Mouse (Mus musculus): Measurements from ENCODE around the gene Traf7. TPM values are rescaled to one million over a fixed set of nuclear protein-coding genes. Genes with fewer than 3 reads are reported as not detected.
A peak's percentile ranks its signal among the peaks of the same experiment; 100 is the strongest.

Gene Traf7
- polyA plus RNA-seq, 1 experiment from 2014 or later, result 52.2 TPM

DNA sequence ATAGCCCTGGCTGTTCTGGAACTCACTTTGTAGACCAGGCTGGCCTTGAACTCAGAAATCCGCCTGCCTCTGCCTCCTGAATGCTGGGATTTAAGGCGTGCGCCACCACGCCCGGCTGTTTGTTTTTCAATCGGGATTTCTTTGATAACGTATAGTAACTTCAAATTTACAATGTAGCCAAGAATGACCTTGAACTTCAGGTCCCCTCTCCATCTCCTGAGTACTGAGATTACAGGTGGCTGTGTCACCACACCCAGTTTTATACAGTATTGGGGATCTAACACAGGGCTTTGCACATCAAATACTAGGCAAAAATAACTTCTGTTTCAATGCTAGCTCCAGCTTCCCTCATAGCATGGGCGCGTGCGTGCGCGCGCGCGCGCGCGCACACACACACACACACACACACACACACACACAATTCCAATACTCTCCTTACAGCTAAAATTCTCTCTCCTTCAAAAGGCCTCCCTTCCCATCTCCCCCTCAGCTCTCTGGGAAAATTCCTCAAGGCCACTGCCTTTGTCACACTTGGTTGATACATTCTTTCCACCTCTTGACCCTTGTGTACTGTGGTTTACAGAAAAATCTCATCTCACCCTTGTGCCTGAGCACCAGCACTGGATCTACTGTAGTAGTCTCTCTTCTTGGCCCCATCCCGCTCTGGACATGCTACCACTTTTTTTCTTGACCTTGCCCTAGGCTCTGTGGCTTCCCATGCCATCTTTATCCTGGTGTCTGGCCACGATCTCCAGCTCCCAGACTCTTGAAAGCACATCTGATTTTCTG lies 46.5 kb downstream of the Traf7 start:
- Histone ChIP-seq H3K4me1 (peaks cover 24% of the 10 kb centered on the region), H3K9ac (no peak overlapping the region), H3K27ac (no peak overlapping the region), H3K27me3 (replicated peaks) (peaks cover 25% of the 10 kb centered on the region), H3K9me3 (replicated peaks) (no peaks in the 10 kb centered on the region), H3K4me2 (no peak overlapping the region), H3K36me3 (peaks cover 18% of the 10 kb centered on the region), H3K4me3 (no peak overlapping the region)
- no peak for ATAC-seq
- 87% methylated on average over 20 of the region's 20 CpGs for WGBS (ENCODE audit: insufficient replicate concordance)

DNA sequence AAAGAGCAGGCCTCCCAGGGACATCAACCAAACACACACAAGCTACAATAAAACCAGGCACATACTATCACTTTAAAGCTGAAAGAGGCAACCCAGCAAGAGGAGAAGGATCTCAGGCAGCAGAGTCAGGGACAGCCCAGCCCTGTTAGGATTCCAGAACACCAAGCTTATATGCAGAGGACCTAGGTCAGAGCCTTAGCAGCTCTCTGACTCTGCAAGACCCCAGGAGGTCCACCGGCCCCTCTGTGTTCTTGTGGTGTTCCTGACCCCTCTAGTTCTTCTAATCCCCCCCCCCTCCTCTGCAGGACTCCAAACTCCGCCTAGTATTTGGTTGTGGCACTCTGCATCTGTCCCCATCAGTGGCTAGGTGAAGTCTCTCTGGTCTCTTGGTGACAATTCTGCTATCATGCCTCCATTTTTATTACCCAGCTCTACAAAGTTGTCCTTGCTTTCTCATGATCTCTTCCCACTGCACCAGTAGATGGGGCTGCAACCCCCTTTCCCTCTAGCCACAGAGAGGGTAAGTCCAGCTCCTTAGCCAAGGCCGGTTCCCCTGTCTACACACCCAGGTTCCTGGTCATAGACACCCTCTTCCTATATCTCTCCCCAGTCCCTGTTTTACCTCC lies 47.4 kb downstream of the Traf7 start:
- Histone ChIP-seq H3K4me1 (peaks cover 24% of the 10 kb centered on the region), H3K27me3 (replicated peaks) (peaks cover 16% of the 10 kb centered on the region), H3K27ac (peak overlapping the region; percentile 52), H3K9ac (peak overlapping the region; percentile 45), H3K4me3 (no peak overlapping the region), H3K36me3 (peaks cover 27% of the 10 kb centered on the region), H3K9me3 (replicated peaks) (no peaks in the 10 kb centered on the region), H3K4me2 (peak overlapping the region; percentile 80)
- 44% methylated on average over 3 of the region's 3 CpGs for WGBS (ENCODE audit: insufficient replicate concordance)
- ATAC-seq, result no peak

DNA sequence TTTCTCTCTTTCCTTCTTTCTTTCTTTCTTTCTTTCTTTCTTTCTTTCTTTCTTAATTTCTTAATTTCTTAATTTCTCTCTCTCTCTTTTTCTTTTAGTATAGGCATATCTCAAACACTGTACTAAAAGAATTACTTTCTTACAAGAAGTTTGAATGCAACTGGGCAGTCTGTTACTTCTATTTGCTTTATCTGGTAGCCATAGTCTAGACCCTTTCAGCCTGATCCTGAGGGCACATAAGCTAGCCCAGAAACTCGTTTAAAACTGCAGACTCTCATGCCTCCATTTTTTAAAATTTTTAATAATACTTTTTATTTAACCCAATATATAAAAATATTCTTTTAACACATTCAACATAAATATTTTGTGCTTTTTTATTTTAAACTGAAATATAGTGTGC lies 48.3 kb downstream of the Traf7 start:
- peaks cover 36% of the 10 kb centered on the region for H3K36me3 ChIP-seq
- peak overlapping the region; percentile 80 for H3K4me2 ChIP-seq
- ATAC-seq, result no peak
- 16% methylated on average over 1 of the region's 1 CpGs for WGBS (ENCODE audit: insufficient replicate concordance)
- peak overlapping the region; percentile 90 for H3K9ac ChIP-seq
- H3K27ac ChIP-seq, result peak overlapping the region; percentile 79
- H3K9me3 ChIP-seq (replicated peaks), result no peaks in the 10 kb centered on the region
- peaks cover 24% of the 10 kb centered on the region for H3K4me1 ChIP-seq
- H3K4me3 ChIP-seq, result peak overlapping the region; percentile 79
- H3K27me3 ChIP-seq (replicated peaks), result peaks cover 7% of the 10 kb centered on the region

DNA sequence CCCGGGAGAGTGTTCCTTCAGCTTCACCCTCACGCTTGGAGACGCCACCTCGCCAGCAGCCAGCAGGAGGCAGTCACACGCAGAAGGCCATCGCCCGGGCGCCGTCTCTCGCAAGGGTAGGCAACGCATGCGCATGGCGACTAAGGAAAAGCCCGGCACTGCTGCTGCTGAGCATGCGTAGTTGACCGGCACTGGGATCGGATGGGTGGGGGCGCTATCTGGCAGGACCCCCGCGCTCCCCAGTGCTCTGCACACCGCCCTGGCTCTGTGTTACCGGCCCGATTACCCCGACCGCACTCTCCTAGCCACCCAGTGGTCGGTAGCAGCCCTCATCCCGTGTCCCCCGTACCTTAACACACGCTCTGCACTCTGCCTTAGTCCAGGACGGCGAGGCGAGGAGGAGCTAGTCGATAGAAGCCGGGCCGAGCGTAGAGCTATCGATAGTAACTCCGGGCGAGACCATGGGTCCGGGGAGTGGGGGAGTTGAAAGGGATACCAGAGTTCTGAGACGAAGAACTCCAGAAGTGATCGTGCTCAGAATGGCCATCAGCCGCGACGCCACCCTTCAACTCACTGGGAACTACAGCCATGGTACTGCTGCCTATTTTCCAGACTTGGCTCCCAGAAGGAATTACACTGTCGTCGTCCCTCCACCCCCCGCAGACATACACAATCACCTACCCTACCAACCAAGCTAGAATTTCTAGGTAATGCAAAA lies 48.9 kb downstream of the Traf7 start, which contains the start of gene Mlst8:
Gene Mlst8, minus strand, starts transcription at position 416 of the 718 bp plus-strand sequence.
- Histone ChIP-seq H3K4me2 (peak within 1 kb of the TSS; percentile 80), H3K27me3 (replicated peaks) (peaks cover 7% of the 10 kb centered on the region), H3K9ac (peak within 1 kb of the TSS; percentile 90), H3K4me1 (peaks cover 27% of the 10 kb centered on the region), H3K9me3 (replicated peaks) (no peaks in the 10 kb centered on the region), H3K36me3 (peaks cover 42% of the 10 kb centered on the region), H3K4me3 (peak within 1 kb of the TSS; percentile 79), H3K27ac (peak within 1 kb of the TSS; percentile 91)
- peak; percentile 92 for ATAC-seq
- under 1% methylated on average over 48 of the region's 48 CpGs for WGBS (ENCODE audit: insufficient replicate concordance)

DNA sequence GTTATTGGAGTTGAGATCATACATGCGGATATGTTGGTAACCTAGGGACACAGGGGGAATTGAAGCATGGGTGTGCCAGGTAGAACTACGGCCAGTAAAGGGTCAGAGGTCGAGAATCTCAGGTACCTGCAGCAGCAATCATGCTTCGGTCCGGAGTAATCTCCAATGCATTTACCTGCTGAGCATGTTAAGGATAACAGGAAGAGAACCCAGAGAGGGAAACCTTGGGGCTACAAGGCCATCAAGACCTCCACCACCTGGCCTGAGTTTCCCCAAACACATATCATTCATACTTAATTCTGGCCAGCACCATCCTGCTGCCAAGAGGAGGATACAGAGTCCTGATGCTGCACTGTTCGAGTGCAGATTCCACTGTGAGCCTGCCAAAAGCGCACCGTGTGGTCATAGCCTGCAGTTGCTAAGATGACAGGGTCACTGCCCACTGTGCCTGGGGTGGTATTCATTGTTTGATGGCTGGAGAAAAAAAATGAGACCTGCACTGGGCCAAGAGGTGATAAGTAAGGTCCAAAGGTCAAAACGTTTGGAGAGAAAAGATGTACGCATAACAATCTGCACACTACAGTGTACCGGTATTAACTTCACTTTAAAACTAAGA lies 49.6 kb downstream of the Traf7 start:
- peak overlapping the region; percentile 91; the same call in 1 of the 2 replicates for H3K27ac ChIP-seq
- H3K4me1 ChIP-seq, result peaks cover 34% of the 10 kb centered on the region
- H3K9ac ChIP-seq, result peak overlapping the region; percentile 90
- H3K4me2 ChIP-seq, result peak overlapping the region; percentile 80
- peak overlapping the region; percentile 79 for H3K4me3 ChIP-seq
- 51% methylated on average over 11 of the region's 11 CpGs for whole genome bisulfite sequencing (ENCODE audit: insufficient replicate concordance)
- no peaks in the 10 kb centered on the region for H3K9me3 ChIP-seq (replicated peaks)
- no peaks in the 10 kb centered on the region for H3K27me3 ChIP-seq (replicated peaks)
- peaks cover 49% of the 10 kb centered on the region for H3K36me3 ChIP-seq
- ATAC-seq, result 0 out of 2 replicates have a peak, but pooled peaks have one; percentile 8

DNA sequence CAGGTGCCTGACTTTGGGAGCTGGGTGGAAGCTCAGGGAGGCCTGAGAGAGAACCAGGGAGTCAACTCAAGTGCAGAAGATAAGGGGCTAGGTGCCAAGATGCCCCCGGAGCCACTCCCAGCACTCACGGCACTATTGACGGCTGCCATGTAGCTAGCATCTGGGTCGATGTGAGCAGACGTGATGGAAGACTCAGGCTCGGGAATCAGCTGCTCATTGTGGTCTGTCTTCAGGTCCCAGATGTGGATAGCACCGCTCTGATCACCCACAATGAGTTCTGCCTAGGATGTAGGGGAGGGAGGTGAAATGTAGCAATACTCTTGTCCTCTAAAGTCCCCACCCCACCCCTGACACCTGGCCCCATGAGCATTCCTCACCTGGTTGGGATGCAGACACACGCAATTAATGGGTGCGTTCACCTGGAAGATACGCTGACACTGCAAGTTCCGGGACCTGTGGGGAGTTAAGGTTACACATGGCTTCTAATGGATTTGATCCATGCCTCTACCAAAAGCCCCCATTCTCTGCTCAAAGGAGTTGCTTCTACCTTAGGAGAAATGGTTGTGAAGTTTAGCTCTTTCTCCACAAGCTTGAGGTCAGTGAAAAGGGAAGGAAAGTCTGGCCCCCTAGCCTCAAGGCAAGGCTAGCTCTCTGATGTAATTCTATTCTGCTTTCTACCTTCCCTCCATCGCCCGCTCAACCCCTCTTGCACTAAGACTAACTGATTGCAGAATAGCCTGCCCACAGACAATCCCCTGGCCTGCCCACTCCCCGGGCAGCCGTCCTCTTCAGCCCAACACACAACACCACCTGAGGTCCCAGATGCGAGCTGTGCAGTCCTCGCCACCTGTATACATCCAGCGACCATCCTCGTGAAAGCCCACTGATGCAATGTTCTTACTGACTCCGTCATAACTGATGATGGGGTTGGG lies 50.4 kb downstream of the Traf7 start:
- H3K27me3 ChIP-seq (replicated peaks), result no peaks in the 10 kb centered on the region
- WGBS (ENCODE audit: insufficient replicate concordance), result 86% methylated on average over 20 of the region's 20 CpGs
- no peak for ATAC-seq
- peak overlapping the region; percentile 79 for H3K4me3 ChIP-seq
- H3K4me1 ChIP-seq, result peaks cover 42% of the 10 kb centered on the region
- H3K9me3 ChIP-seq (replicated peaks), result no peaks in the 10 kb centered on the region
- H3K27ac ChIP-seq, result no peak overlapping the region
- H3K9ac ChIP-seq, result peak overlapping the region; percentile 90
- peak overlapping the region; percentile 80 for H3K4me2 ChIP-seq
- H3K36me3 ChIP-seq, result peaks cover 57% of the 10 kb centered on the region

DNA sequence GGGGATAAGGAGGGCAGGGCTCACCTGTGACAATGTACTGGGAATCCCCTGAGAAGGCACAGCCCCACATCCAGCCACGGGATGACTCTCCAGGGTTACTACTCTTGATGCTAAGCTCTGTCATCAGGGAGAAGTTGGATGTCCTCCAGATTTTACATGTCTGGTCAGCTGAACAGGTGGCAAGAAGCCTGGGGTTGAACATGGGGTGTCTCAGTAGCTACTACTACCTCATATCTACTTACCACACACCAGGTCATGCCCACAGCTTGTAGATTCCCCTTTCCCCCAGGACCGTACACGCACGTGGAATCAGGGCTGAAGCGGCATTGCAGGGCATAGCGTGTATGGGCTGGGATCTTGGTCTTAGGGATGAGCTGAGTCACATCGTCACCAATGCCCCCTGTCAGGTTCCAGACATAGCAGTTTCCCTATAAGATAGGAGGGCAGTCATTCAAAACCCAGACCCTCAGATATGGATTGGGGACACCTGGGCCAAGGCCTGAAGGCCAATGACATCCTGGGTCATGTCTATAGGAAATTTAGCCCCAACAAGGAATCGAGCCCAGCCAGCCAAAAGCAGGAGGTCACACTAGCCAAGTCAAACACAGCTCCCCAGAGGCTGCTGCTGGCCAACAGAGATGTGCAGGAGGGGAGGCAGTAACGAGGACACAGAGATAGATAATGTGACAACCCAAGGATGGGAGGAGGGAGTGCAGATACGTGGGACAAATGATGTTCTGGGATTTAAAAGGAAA lies 51.5 kb downstream of the Traf7 start:
- Histone ChIP-seq H3K9ac (no peak overlapping the region), H3K27ac (no peak overlapping the region), H3K4me3 (no peak overlapping the region), H3K4me1 (peaks cover 53% of the 10 kb centered on the region), H3K9me3 (replicated peaks) (no peaks in the 10 kb centered on the region), H3K36me3 (peaks cover 64% of the 10 kb centered on the region), H3K27me3 (replicated peaks) (no peaks in the 10 kb centered on the region), H3K4me2 (no peak overlapping the region)
- ATAC-seq, result no peak
- WGBS (ENCODE audit: insufficient replicate concordance), result 88% methylated on average over 10 of the region's 10 CpGs

DNA sequence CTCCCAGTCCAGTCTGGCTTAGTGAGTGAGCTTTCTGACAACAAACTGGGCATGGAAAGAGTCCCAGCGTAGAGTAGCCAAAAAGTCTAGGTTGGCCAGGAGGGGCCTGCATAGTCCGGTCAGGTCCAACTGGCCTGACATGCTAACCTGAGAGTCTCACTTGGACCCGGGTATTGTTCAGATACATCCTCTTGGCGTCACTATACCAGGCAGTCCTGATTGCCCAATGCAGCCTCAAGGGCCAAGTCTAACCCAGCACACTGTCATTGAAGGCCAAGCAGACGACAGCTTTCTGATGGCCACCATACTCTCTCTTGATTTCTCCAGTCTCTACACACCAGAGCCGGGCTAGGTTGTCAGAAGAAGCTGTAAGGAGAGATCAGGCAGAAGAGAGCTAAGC lies 52.2 kb downstream of the Traf7 start:
- H3K27ac ChIP-seq, result no peak overlapping the region
- no peak overlapping the region for H3K4me2 ChIP-seq
- 87% methylated on average over 6 of the region's 6 CpGs for WGBS (ENCODE audit: insufficient replicate concordance)
- no peak for ATAC-seq
- H3K36me3 ChIP-seq, result peaks cover 64% of the 10 kb centered on the region
- no peak overlapping the region for H3K4me3 ChIP-seq
- no peaks in the 10 kb centered on the region for H3K9me3 ChIP-seq (replicated peaks)
- H3K27me3 ChIP-seq (replicated peaks), result no peaks in the 10 kb centered on the region
- peaks cover 56% of the 10 kb centered on the region for H3K4me1 ChIP-seq
- H3K9ac ChIP-seq, result no peak overlapping the region

DNA sequence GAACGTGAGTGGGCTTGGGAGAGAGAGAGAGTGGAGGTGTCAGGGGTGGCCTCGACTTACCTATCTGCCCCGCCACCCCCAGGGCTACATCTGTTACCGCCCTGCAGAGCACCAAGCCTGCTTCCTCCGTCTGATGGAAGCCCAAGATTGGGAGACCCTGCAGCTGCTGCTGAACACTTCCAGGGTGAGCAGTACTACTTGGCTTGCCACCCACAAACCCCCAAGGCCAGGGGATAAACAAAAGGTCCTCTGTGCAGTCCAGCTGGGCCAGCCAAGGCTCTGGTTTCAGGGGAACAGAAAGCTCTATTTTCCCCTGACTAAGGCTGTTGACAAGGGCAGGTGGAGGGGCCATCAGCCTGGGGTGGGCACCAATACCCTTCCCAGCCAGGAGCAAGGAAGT lies 53.2 kb downstream of the Traf7 start:
- 72% methylated on average over 5 of the region's 5 CpGs for WGBS (ENCODE audit: insufficient replicate concordance)
- H3K9ac ChIP-seq, result no peak overlapping the region
- H3K27me3 ChIP-seq (replicated peaks), result no peaks in the 10 kb centered on the region
- H3K9me3 ChIP-seq (replicated peaks), result no peaks in the 10 kb centered on the region
- H3K36me3 ChIP-seq, result peaks cover 64% of the 10 kb centered on the region
- peaks cover 46% of the 10 kb centered on the region for H3K4me1 ChIP-seq
- no peak for ATAC-seq
- H3K4me2 ChIP-seq, result no peak overlapping the region
- H3K27ac ChIP-seq, result no peak overlapping the region
- H3K4me3 ChIP-seq, result no peak overlapping the region

DNA sequence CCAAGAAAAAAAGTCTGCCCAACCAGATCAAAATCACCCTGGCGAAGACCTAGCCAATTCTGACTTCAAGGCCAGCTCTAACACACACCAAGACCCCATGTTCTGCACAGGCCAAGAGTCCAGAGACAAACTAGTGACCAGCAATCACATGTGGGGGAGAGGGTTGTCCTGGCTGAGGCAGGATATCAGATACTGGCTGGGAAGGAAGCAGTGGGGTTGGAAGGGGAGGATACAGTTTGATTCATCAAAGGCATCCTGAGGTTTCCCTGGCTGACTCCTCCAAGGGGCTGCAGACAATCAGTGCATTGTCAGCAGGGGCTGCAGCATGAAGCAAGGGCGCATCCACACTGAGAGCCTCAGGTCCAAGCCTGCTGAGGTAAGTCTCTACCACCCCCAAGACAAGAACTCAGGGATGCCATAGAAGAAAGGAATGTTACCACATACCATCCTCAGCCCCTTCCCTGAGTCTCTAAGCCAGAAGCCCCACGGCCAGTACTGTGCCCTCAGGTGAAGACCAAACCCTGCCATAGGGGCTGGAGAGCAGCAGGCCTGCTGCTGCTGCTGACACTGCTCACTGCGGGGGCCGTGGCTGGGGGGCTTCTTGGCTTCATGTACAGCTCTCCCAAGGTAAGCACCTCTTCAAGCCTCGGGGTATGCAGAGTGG lies 54.0 kb downstream of the Traf7 start, which contains the start of gene Bricd5:
Gene Bricd5, plus strand, starts transcription at position 273 of the 664 bp plus-strand sequence.
- H3K4me3 ChIP-seq, result peak within 1 kb of the TSS; percentile 95
- H3K9ac ChIP-seq, result peak within 1 kb of the TSS; percentile 99
- peaks cover 49% of the 10 kb centered on the region for H3K4me1 ChIP-seq
- H3K27ac ChIP-seq, result peak within 1 kb of the TSS; percentile 96
- peak within 1 kb of the TSS; percentile 90 for H3K4me2 ChIP-seq
- H3K9me3 ChIP-seq (replicated peaks), result no peaks in the 10 kb centered on the region
- H3K36me3 ChIP-seq, result peaks cover 64% of the 10 kb centered on the region
- ATAC-seq, result no peak
- no peaks in the 10 kb centered on the region for H3K27me3 ChIP-seq (replicated peaks)
- 78% methylated on average over 6 of the region's 6 CpGs for WGBS (ENCODE audit: insufficient replicate concordance)

Measured in liver, embryonic 12.5 days (tissue).